Mouse (Mus musculus) ES-Bruce4 (cell line): ENCODE data around the gene Amhr2.

ENCODE experiments used
- CTCF ChIP-seq: IDR thresholded peaks from one replicate; pipeline ENCODE4 v1.8.1; 2011; ENCODE audit warnings: low read depth, low read length
- EP300 ChIP-seq: IDR thresholded peaks from 2 replicates; pipeline ENCODE4 v1.6.1; 2011; ENCODE audit warnings: low read depth, low read length; ENCODE audit not compliant: insufficient read depth
- POLR2A ChIP-seq: IDR thresholded peaks from one replicate; pipeline ENCODE4 v1.8.1; 2011; ENCODE audit warnings: low read length; ENCODE audit not compliant: insufficient read depth

GRCm38 (mm10) chr15:102471295-102471645 lies 26.1 kb downstream of the Amhr2 start:
- TF ChIP-seq POLR2A: no peak
- TF ChIP-seq EP300: no peak
- TF ChIP-seq CTCF: no peak
